Mouse (Mus musculus) myocyte (in vitro differentiated cells): ENCODE results near the gene Wdr20. TPM values are rescaled to one million over a fixed set of nuclear protein-coding genes. Genes with fewer than 3 reads are reported as not detected.

Source experiments
- H3K27me3 ChIP-seq: one replicate; pipeline ENCODE4 v1.6.1; 2011; ENCODE audit not compliant: control insufficient read depth, insufficient read depth, insufficient read length
- H3K36me3 ChIP-seq: one replicate; pipeline ENCODE4 v1.6.1; 2011; ENCODE audit not compliant: control insufficient read depth, insufficient read depth
- H3K4me2 ChIP-seq: one replicate; pipeline ENCODE4 v1.6.1; 2011; ENCODE audit warnings: low read depth, control low read depth
- H3K4me3 ChIP-seq: one replicate; pipeline ENCODE4 v1.5.1; 2011; ENCODE audit warnings: mild to moderate bottlenecking, control low read depth, moderate library complexity
- H3K79me2 ChIP-seq: one replicate; pipeline ENCODE4 v1.6.1; 2011; ENCODE audit not compliant: control insufficient read depth, insufficient read depth
- H3ac ChIP-seq: one replicate; pipeline ENCODE4 v1.6.1; 2011; ENCODE audit not compliant: control insufficient read depth, insufficient read length
- CEBPB ChIP-seq: IDR thresholded peaks from 2 replicates; pipeline ENCODE4 v1.6.1; 2011; ENCODE audit warnings: mild to moderate bottlenecking, moderate library complexity; ENCODE audit not compliant: poor library complexity, insufficient read depth, severe bottlenecking
- E2F4 ChIP-seq: IDR thresholded peaks from one replicate; pipeline ENCODE4 v1.6.1; 2011; ENCODE audit warnings: mild to moderate bottlenecking, control low read depth, moderate library complexity; ENCODE audit not compliant: insufficient read depth
- MAX ChIP-seq: IDR thresholded peaks from one replicate; pipeline ENCODE4 v1.6.1; 2011; ENCODE audit warnings: low read depth, mild to moderate bottlenecking, control low read depth
- MYOD1 ChIP-seq, 3 experiments: IDR thresholded peaks; one replicate each; pipeline ENCODE4 v1.6.1; 2011; ENCODE audit warnings: control low read depth in 2 of 3, low read depth in 2 of 3, mild to moderate bottlenecking in 2 of 3, moderate library complexity in 1 of 3; ENCODE audit not compliant: insufficient read length in 2 of 3, control insufficient read depth in 1 of 3
- MYOG ChIP-seq, 3 experiments: IDR thresholded peaks; one replicate each; pipeline ENCODE4 v1.6.1; 2011; ENCODE audit warnings: control low read depth in 2 of 3, low read depth in 2 of 3, mild to moderate bottlenecking in 2 of 3; ENCODE audit not compliant: insufficient read length in 2 of 3, control insufficient read depth in 1 of 3, insufficient read depth in 1 of 3
- POLR2A ChIP-seq: IDR thresholded peaks from one replicate; pipeline ENCODE4 v1.6.1; 2011; ENCODE audit warnings: low read depth, mild to moderate bottlenecking, control low read depth, moderate library complexity; ENCODE audit not compliant: insufficient read length
- POLR2AphosphoS2 ChIP-seq: IDR thresholded peaks from one replicate; pipeline ENCODE4 v1.6.1; 2011; ENCODE audit warnings: low read depth, control low read depth; ENCODE audit not compliant: insufficient read length
- REST ChIP-seq: IDR thresholded peaks from one replicate; pipeline ENCODE4 v1.6.1; 2011; ENCODE audit warnings: mild to moderate bottlenecking, control low read depth, moderate library complexity; ENCODE audit not compliant: insufficient read depth, insufficient read length
- SRF ChIP-seq: IDR thresholded peaks from one replicate; pipeline ENCODE4 v1.6.1; 2011; ENCODE audit warnings: low read depth; ENCODE audit not compliant: control insufficient read depth, insufficient read length
- TCF12 ChIP-seq: IDR thresholded peaks from one replicate; pipeline ENCODE4 v1.6.1; 2011; ENCODE audit warnings: mild to moderate bottlenecking, control low read depth; ENCODE audit not compliant: poor library complexity, insufficient read depth, severe bottlenecking
- TCF3 ChIP-seq: IDR thresholded peaks from one replicate; pipeline ENCODE4 v1.6.1; 2011; ENCODE audit warnings: low read depth, control low read depth; ENCODE audit not compliant: insufficient read length
- USF1 ChIP-seq: IDR thresholded peaks from one replicate; pipeline ENCODE4 v1.6.1; 2011; ENCODE audit warnings: low read depth, mild to moderate bottlenecking, control low read depth, moderate library complexity
- polyA plus RNA-seq: library from polyadenylated mRNA; unstranded; fragments of >200 nt; fragmentation: generic; extraction: Trizol; gene quantifications from one replicate; pipeline ENCODE4 v1.2.1, GENCODE M21; 2012; ENCODE audit warnings: missing spikeins

Gene Wdr20
- polyA plus RNA-seq, 1 experiment = 13.9 TPM

GRCm38 (mm10) chr12:110801876-110802464, 64.2 kb downstream of the Wdr20 start:
- peak overlapping the region; percentile 32 for H3K4me2 ChIP-seq
- no peak overlapping the region for H3ac ChIP-seq
- H3K36me3 ChIP-seq = no peaks in the 10 kb centered on the region
- TF ChIP-seq POLR2AphosphoS2 = peak; percentile 24
- no peak for TF ChIP-seq USF1
- peak; percentile 37 for TF ChIP-seq TCF12
- no peak for TF ChIP-seq SRF
- TF ChIP-seq E2F4 = no peak
- TF ChIP-seq REST = no peak
- peak; percentile 21 to 74 (median 51) for TF ChIP-seq MYOD1 (IDR thresholded peaks at IDR 0.05; ENCODE audit: control insufficient read depth in 1 of 3, insufficient read length in 2 of 3, low read depth in 2 of 3)
- TF ChIP-seq MYOG (IDR thresholded peaks at IDR 0.05; ENCODE audit: control insufficient read depth in 1 of 3, insufficient read depth in 1 of 3, insufficient read length in 2 of 3, low read depth in 2 of 3) = peak; percentile 64 to 82 (median 65)
- no peak overlapping the region for H3K4me3 ChIP-seq
- H3K79me2 ChIP-seq = peaks cover 5% of the 10 kb centered on the region
- H3K27me3 ChIP-seq = no peaks in the 10 kb centered on the region

- H3K4me3 ChIP-seq = no peak overlapping the region
- H3ac ChIP-seq = no peak overlapping the region
- no peaks in the 10 kb centered on the region for H3K27me3 ChIP-seq
- TF ChIP-seq MYOD1 (IDR thresholded peaks at IDR 0.05; ENCODE audit: control insufficient read depth in 1 of 3, insufficient read length in 2 of 3, low read depth in 2 of 3) (peak in 1 of 3 experiments; percentile 22), CEBPB (no peak), TCF3 (no peak), REST (no peak), E2F4 (no peak), POLR2A (no peak), MAX (no peak), POLR2AphosphoS2 (no peak), MYOG (IDR thresholded peaks at IDR 0.05; ENCODE audit: control insufficient read depth in 1 of 3, insufficient read depth in 1 of 3, insufficient read length in 2 of 3, low read depth in 2 of 3) (peak in 1 of 3 experiments; percentile 26), USF1 (no peak), TCF12 (no peak), SRF (no peak)
- H3K79me2 ChIP-seq = peaks cover 5% of the 10 kb centered on the region
- no peaks in the 10 kb centered on the region for H3K36me3 ChIP-seq
- H3K4me2 ChIP-seq = peak overlapping the region; percentile 32
Measured at GRCm38 (mm10) chr12:110802674-110803297, 65.0 kb downstream of the Wdr20 start.

GRCm38 (mm10) chr12:110804261-110804660, 66.5 kb downstream of the Wdr20 start:
- Histone ChIP-seq H3K4me3 (no peak overlapping the region), H3K36me3 (no peaks in the 10 kb centered on the region), H3K79me2 (peaks cover 5% of the 10 kb centered on the region), H3K4me2 (no peak overlapping the region), H3K27me3 (no peaks in the 10 kb centered on the region), H3ac (no peak overlapping the region)
- no peak for TF ChIP-seq TCF12
- no peak for TF ChIP-seq MYOG (IDR thresholded peaks at IDR 0.05; ENCODE audit: control insufficient read depth in 1 of 3, insufficient read depth in 1 of 3, insufficient read length in 2 of 3, low read depth in 2 of 3)
- TF ChIP-seq POLR2A = no peak
- no peak for TF ChIP-seq CEBPB
- no peak for TF ChIP-seq E2F4
- no peak for TF ChIP-seq SRF
- TF ChIP-seq USF1 = no peak
- no peak for TF ChIP-seq POLR2AphosphoS2
- TF ChIP-seq MAX = no peak

- no peaks in the 10 kb centered on the region for H3K36me3 ChIP-seq
- no peak overlapping the region for H3K4me3 ChIP-seq
- H3K27me3 ChIP-seq = no peaks in the 10 kb centered on the region
- H3K79me2 ChIP-seq = no peaks in the 10 kb centered on the region
- TF ChIP-seq TCF3 (no peak), MYOG (IDR thresholded peaks at IDR 0.05; ENCODE audit: control insufficient read depth in 1 of 3, insufficient read depth in 1 of 3, insufficient read length in 2 of 3, low read depth in 2 of 3) (no peak), SRF (no peak)
- no peak overlapping the region for H3ac ChIP-seq
- no peak overlapping the region for H3K4me2 ChIP-seq
Measured at GRCm38 (mm10) chr12:110806301-110806970, 68.7 kb downstream of the Wdr20 start.
